Comparison of ENCODE assay signal across 8 mouse cellular contexts in genomic region chr14:78731240-78731639, GRCm38 (mm10). TPM values are rescaled to one million over a fixed set of nuclear protein-coding genes. Genes with fewer than 3 reads are reported as not detected.
DNase-seq lines count a peak whose midpoint lies in the region; ATAC-seq and TF ChIP-seq lines count a peak whose summit lies in the region.

No protein-coding gene starts in this region.

- no peaks in the 10 kb centered on the region for H3K9me3 ChIP-seq in heart, embryonic 16.5 days (replicated peaks; ENCODE audit: control insufficient read depth, low read length)
- H3K9me3 ChIP-seq in lung, embryonic 15.5 days = no peaks in the 10 kb centered on the region

- no peak overlapping the region for H3K27ac ChIP-seq in heart, embryonic 16.5 days (ENCODE audit: low read length)
- H3K27ac ChIP-seq in lung, embryonic 15.5 days = no peak overlapping the region
- H3K27ac ChIP-seq in thymus, adult 2 months (ENCODE audit: control insufficient read depth, insufficient read depth, low read length) = no peak overlapping the region

- DNase-seq in layer of hippocampus, postnatal 10 days (ENCODE audit: low spot score in 2 of 2) = peak; percentile 17 to 34
- no peak for DNase-seq in layer of hippocampus, adult 9-10 months (ENCODE audit: low spot score)
- DNase-seq in embryo, embryonic 9.5 days (ENCODE audit: extremely low spot score) = peak; percentile 18
- peak; percentile 48 to 70 for DNase-seq in kidney, postnatal 25 days
- DNase-seq in retina, postnatal 1 day = peak; percentile 47
- no peak for DNase-seq in thymus, adult 2 months

- no peak overlapping the region; the same call in 1 of the 2 replicates for H3K9ac ChIP-seq in heart, embryonic 16.5 days (ENCODE audit: low read length)
- no peak overlapping the region for H3K9ac ChIP-seq in lung, embryonic 15.5 days

- H3K4me3 ChIP-seq in heart, embryonic 16.5 days (ENCODE audit: low read length) = peak overlapping the region; percentile 79
- peak overlapping the region; percentile 92 for H3K4me3 ChIP-seq in lung, embryonic 15.5 days
- H3K4me3 ChIP-seq in thymus, adult 2 months (ENCODE audit: control insufficient read depth, insufficient read depth, low read length) = no peak overlapping the region

- H3K4me1 ChIP-seq in heart, embryonic 16.5 days (ENCODE audit: control insufficient read depth, insufficient read depth, low read length) = peaks cover 11% of the 10 kb centered on the region
- H3K4me1 ChIP-seq in lung, embryonic 15.5 days = peaks cover 17% of the 10 kb centered on the region; the same call in 1 of the 2 replicates
- H3K4me1 ChIP-seq in thymus, adult 2 months (replicated peaks; ENCODE audit: control insufficient read depth, insufficient read depth, low read length) = peaks cover 7% of the 10 kb centered on the region

- no peaks in the 10 kb centered on the region; the same call in 1 of the 2 replicates for H3K27me3 ChIP-seq in heart, embryonic 16.5 days (ENCODE audit: control insufficient read depth, insufficient read depth, low read length)
- H3K27me3 ChIP-seq in lung, embryonic 15.5 days = peaks cover 6% of the 10 kb centered on the region; the same call in 1 of the 2 replicates
- peaks cover 15% of the 10 kb centered on the region; the same call in 1 of the 2 replicates for H3K27me3 ChIP-seq in thymus, adult 2 months (ENCODE audit: control insufficient read depth, insufficient read depth, low read length)

- no peak for ATAC-seq in heart, embryonic 16.5 days (replicated peaks; ENCODE audit: extremely low read depth, insufficient read depth, low FRiP score)
- ATAC-seq in lung, embryonic 15.5 days (ENCODE audit: borderline replicate concordance, extremely low read depth, low FRiP score, low TSS enrichment) = no peak

- 16% methylated on average over 12 of the region's 12 CpGs for WGBS in heart, embryonic 16.5 days
- WGBS in lung, embryonic 15.5 days = 9% methylated on average over 12 of the region's 12 CpGs
- 13% methylated on average over 12 of the region's 12 CpGs for WGBS in thymus, adult 2 months

- peak overlapping the region; percentile 100 for H3K4me2 ChIP-seq in heart, embryonic 16.5 days (ENCODE audit: low read depth, low read length)
- peak overlapping the region; percentile 90 for H3K4me2 ChIP-seq in lung, embryonic 15.5 days

- TF ChIP-seq POLR2A in thymus, adult 2 months (IDR thresholded peaks at IDR 0.05; ENCODE audit: control insufficient read depth, extremely low read depth, insufficient read depth, low read length, poor library complexity) = no peak

- H3K36me3 ChIP-seq in heart, embryonic 16.5 days (ENCODE audit: control insufficient read depth, insufficient read depth) = no peaks in the 10 kb centered on the region
- no peaks in the 10 kb centered on the region for H3K36me3 ChIP-seq in lung, embryonic 15.5 days
- H3K36me3 ChIP-seq in thymus, adult 2 months (ENCODE audit: control insufficient read depth, insufficient read depth, low read length) = no peaks in the 10 kb centered on the region

- no peak for TF ChIP-seq CTCF in thymus, adult 2 months (IDR thresholded peaks at IDR 0.05; ENCODE audit: borderline replicate concordance, control insufficient read depth, extremely low read depth, insufficient read depth, low read length, poor library complexity)

RNA-seq across cellular contexts. Expression of gene Dgkh, which starts 1.3 kb away (rescaled TPM):
- total RNA-seq in layer of hippocampus, postnatal 10 days (2021) = 10 to 100 TPM; 62.3 to 63.5 TPM
- polyA plus RNA-seq in heart, embryonic 16.5 days (2015; fragmentation: Nextera tagmentation; extraction: Ambion mirVana) = 1.1 and 1.5 TPM in 2 replicates
- polyA plus RNA-seq in lung, embryonic 15.5 days (2015; fragmentation: Nextera tagmentation; extraction: Ambion mirVana) = 2.2 and 2.3 TPM in 2 replicates
- polyA plus RNA-seq in thymus, adult 2 months (2012; rRNA removed) = 0.84 and 0.88 TPM in 2 replicates

Comparison
In these comparisons a context has a peak if more than half of its experiments do, and no peak if none do; other contexts are left out.
1. DNase-seq: peak in layer of hippocampus, postnatal 10 days (2 of 2), embryo, embryonic 9.5 days (single experiment), kidney, postnatal 25 days (2 of 2) and retina, postnatal 1 day (single experiment); none in layer of hippocampus, adult 9-10 months (single experiment) and thymus, adult 2 months (single experiment).